Mouse (Mus musculus): ENCODE measurements around the gene Eral1. TPM values are rescaled to one million over a fixed set of nuclear protein-coding genes. Genes with fewer than 3 reads are reported as not detected.
"Not testable (repeated sequence)": the region's sequence is repeated elsewhere in the genome, so short reads cannot be mapped to it uniquely, and the experiment has no call there.

The Eral1 gene
- total and polyA plus RNA-seq, 2 experiments from 2014 or later: 26.7 to 30.3 TPM

DNA sequence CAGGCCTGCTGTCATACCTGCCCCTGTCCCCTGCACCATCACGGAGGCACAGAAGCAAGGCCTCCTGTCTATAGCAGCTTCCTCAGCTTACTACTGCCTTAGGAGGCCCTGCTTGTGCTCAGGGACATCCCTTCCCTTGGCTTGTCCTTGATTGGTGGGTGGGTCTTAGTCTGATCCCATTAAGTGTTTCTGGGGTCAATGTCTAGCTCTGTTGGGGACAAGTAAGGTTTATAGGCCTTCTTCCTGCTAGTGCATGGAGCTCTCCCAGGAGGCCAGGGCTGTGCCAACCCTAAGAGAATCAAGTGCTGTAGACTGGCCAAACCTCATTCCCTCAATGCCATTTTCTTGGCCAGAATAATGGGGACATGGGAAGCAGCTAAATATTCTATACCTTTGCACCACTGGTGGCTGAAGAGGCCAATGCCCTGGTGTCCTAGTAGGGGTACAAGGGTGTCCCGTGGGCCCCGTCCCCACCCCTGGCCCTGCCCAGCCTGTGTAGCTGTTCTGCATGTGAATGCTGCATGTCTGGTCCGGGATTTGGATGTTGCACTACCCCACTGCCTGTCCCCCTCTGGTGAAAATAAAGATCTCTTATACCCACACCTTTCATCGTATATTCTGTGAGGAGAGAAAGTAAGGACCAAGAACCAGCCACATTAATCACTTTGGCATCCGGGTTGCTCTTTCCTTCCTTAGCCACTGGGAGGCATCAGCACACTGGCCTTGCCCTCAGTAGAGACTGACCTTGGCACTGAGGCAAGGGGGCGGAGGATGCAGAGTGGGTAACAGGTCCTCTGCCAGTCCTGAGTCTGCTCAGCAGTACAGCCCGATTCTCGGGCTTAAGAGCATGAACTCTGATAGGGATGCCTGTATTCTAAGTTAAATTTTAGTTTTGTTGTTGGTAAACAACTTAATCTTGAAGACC lies 20.1 kb downstream of the Eral1 start:
- Histone ChIP-seq H3K4me1 (ENCODE audit: insufficient read depth) (no peaks in the 10 kb centered on the region), H3K4me3 (ENCODE audit: low read depth, low read length) (no peak overlapping the region), H3K9ac (no peak overlapping the region), H3K27me3 (ENCODE audit: insufficient read depth, low read length) (no peaks in the 10 kb centered on the region), H3K9me3 (ENCODE audit: low read length) (no peaks in the 10 kb centered on the region), H3K36me3 (ENCODE audit: insufficient read depth) (peaks cover 50% of the 10 kb centered on the region), H3K4me2 (ENCODE audit: low read depth) (no peak overlapping the region), H3K27ac (ENCODE audit: low read depth, low read length) (no peak overlapping the region)
- ATAC-seq: peak; percentile 88
- TF ChIP-seq CTCF (IDR thresholded peaks at IDR 0.05; ENCODE audit: low read depth): peak; percentile 86
- WGBS: 46% methylated on average over 9 of the region's 9 CpGs
- DNase-seq: peak; percentile 72

DNA sequence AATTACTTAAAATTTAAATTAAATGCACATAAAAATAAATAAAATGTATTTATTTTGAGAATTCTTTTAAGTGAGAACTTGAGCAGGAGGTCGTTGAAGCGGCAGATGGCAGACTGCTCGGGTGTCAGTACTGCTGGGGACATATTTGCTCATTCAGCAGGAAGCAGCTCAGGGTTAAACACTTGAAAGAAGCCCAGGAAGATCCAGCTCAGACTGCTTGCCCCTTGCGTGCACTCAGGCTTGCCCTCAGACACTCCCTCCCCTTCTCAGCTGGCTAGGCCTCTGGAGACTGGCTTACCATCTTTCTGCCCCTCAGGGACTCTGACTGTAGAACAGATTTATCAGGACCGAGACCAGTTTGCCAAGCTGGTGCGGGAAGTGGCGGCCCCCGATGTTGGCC lies 23.2 kb downstream of the Eral1 start:
- Histone ChIP-seq H3K4me2 (ENCODE audit: low read depth) (no peak overlapping the region), H3K9me3 (ENCODE audit: low read length) (no peaks in the 10 kb centered on the region), H3K27ac (ENCODE audit: low read depth, low read length) (no peak overlapping the region), H3K4me1 (ENCODE audit: insufficient read depth) (no peaks in the 10 kb centered on the region), H3K27me3 (ENCODE audit: insufficient read depth, low read length) (no peaks in the 10 kb centered on the region), H3K9ac (no peak overlapping the region), H3K4me3 (ENCODE audit: low read depth, low read length) (no peak overlapping the region), H3K36me3 (ENCODE audit: insufficient read depth) (peaks cover 72% of the 10 kb centered on the region)
- TF ChIP-seq CTCF (IDR thresholded peaks at IDR 0.05; ENCODE audit: low read depth): no peak
- DNase-seq: no peak
- no peak for ATAC-seq
- WGBS: 84% methylated on average over 8 of the region's 8 CpGs

DNA sequence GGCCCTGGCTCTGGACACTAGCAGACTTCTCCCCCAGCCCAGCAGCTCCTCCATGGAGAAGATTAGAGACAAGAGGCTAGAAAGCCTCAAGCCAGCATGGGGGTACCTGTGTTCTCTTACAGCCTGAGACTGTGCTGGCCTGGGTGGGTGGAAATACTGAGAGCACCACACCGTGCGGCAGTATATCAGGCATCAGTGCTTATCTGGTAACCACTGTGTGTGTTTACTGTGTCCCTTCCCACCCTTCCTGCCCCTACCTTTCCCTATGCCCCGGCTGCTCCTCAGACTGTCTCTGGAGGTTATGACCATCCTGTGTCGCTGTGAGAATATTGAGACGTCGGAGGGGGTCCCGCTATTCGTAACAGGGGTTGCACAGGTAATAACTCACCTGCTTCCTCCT lies 27.1 kb downstream of the Eral1 start:
- ATAC-seq (no peak), DNase-seq (no peak)
- Histone ChIP-seq H3K9ac (no peak overlapping the region), H3K4me1 (ENCODE audit: insufficient read depth) (no peaks in the 10 kb centered on the region), H3K9me3 (ENCODE audit: low read length) (no peaks in the 10 kb centered on the region), H3K36me3 (ENCODE audit: insufficient read depth) (peaks cover 67% of the 10 kb centered on the region), H3K4me3 (ENCODE audit: low read depth, low read length) (no peak overlapping the region), H3K27ac (ENCODE audit: low read depth, low read length) (no peak overlapping the region), H3K4me2 (ENCODE audit: low read depth) (no peak overlapping the region), H3K27me3 (ENCODE audit: insufficient read depth, low read length) (no peaks in the 10 kb centered on the region)
- TF ChIP-seq CTCF (IDR thresholded peaks at IDR 0.05; ENCODE audit: low read depth): no peak
- WGBS: 97% methylated on average over 8 of the region's 8 CpGs

DNA sequence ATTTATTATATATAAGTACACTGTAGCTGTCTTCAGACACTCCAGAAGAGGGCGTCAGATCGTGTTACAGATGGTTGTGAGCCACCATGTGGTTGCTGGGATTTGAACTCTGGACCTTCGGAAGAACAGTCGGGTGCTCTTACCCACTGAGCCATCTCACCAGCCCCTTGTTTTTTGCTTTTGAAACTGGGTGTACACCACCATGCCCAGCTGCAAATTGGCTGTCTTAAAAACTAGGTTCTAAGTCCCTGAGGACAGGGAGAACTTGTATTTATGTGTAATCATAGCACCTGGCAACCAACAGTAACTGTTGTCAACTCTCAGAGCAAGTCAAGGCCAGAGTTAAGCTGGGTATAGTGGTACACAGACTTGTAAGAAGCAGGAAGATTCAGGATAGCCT lies 31.5 kb downstream of the Eral1 start:
- not testable (repeated sequence) for H3K9me3 ChIP-seq (ENCODE audit: low read length); H3K9ac ChIP-seq; H3K4me1 ChIP-seq (ENCODE audit: insufficient read depth); H3K4me2 ChIP-seq (ENCODE audit: low read depth); H3K27ac ChIP-seq (ENCODE audit: low read depth, low read length); DNase-seq; H3K27me3 ChIP-seq (ENCODE audit: insufficient read depth, low read length); H3K4me3 ChIP-seq (ENCODE audit: low read depth, low read length); ATAC-seq
- H3K36me3 ChIP-seq (ENCODE audit: insufficient read depth): peaks cover 25% of the 10 kb centered on the region
- WGBS: 85% methylated on average over 4 of the region's 4 CpGs

DNA sequence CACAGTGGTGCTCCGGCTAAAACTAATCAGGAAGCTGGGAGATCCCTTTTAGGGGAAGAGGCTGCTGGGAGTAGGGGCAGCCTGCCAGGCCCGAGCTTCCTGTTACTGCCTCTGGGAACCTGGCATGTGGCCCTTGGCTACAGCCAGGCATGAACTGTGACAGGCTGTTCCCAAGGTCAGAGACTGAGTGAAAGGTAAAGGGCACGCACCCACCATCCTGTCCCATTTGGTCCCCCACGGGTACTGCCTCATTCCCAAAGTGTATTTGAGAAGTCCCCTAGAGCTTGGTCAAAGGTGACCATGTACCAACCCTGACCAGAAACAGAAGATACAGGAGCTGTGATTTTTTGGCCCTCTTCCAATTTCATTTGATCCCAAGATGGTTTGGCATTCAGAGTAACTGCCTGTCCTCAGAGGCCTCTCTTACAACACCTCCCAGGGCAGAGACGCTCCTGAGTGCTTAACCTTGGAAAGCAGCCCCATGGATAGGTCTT lies 35.4 kb downstream of the Eral1 start:
- Histone ChIP-seq H3K9me3 (ENCODE audit: low read length) (no peaks in the 10 kb centered on the region), H3K9ac (no peak overlapping the region), H3K4me2 (ENCODE audit: low read depth) (no peak overlapping the region), H3K4me3 (ENCODE audit: low read depth, low read length) (no peak overlapping the region), H3K36me3 (ENCODE audit: insufficient read depth) (peaks cover 2% of the 10 kb centered on the region; the same call in 1 of the 2 replicates), H3K4me1 (ENCODE audit: insufficient read depth) (no peaks in the 10 kb centered on the region), H3K27me3 (ENCODE audit: insufficient read depth, low read length) (no peaks in the 10 kb centered on the region), H3K27ac (ENCODE audit: low read depth, low read length) (no peak overlapping the region)
- no peak for TF ChIP-seq CTCF (IDR thresholded peaks at IDR 0.05; ENCODE audit: low read depth)
- ATAC-seq: no peak
- peak; percentile 30 for DNase-seq
- WGBS: 75% methylated on average over 5 of the region's 5 CpGs

DNA sequence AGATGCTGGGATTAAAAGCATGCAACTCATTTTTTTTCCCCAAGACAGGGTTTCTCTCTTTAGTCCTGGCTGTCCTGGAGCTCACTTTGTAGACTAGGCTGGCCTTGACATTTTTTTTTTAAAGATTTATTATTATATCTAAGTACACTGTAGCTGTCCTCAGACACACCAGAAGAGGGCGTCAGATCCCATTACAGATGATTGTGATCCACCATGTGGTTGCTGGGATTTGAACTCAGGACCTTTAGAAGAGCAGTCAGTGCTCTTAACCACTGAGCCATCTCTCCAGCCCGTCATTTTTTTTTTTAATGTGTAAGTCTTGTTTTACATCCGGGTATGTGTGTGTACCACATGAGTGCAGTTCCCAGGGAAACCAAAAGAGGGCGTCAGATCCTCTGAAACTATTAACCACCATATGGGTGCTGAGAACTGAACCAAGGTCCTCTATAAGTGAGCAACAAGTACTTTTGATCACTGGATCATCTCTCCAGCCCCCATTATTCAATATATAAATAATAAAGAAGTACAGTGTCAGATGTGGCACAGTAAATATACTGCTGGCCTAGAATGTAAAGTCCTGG lies 37.8 kb downstream of the Eral1 start:
- not testable (repeated sequence) for H3K4me1 ChIP-seq (ENCODE audit: insufficient read depth); H3K36me3 ChIP-seq (ENCODE audit: insufficient read depth); ATAC-seq; DNase-seq; H3K27ac ChIP-seq (ENCODE audit: low read depth, low read length); H3K27me3 ChIP-seq (ENCODE audit: insufficient read depth, low read length); H3K9me3 ChIP-seq (ENCODE audit: low read length); H3K9ac ChIP-seq; H3K4me3 ChIP-seq (ENCODE audit: low read depth, low read length); H3K4me2 ChIP-seq (ENCODE audit: low read depth)
- WGBS: 95% methylated on average over 4 of the region's 4 CpGs
- 0 out of 2 replicates have a peak, but pooled peaks have one; percentile 9 for TF ChIP-seq CTCF (IDR thresholded peaks at IDR 0.05; ENCODE audit: low read depth)

DNA sequence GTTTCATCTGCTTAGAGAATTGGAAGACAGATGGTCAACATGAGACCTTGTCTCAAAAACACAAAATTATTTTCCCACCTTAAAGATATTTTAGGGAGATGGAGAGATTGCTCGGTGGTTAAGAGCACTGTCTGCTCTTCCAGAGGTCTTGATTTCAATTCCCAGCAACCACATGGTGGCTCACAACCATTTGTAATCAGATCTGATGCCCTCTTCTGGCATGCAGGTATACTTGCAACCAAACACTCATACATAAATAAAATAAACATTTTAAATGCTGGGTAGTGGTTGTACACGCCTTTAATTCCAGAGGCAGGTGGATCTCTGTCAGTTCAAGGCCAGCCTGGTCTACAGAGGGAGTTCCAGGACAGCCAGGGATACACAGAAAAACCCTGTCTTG lies 39.3 kb downstream of the Eral1 start:
- H3K9ac ChIP-seq: no peak overlapping the region
- H3K9me3 ChIP-seq (ENCODE audit: low read length): no peaks in the 10 kb centered on the region
- H3K27ac ChIP-seq (ENCODE audit: low read depth, low read length): no peak overlapping the region
- H3K4me2 ChIP-seq (ENCODE audit: low read depth): no peak overlapping the region
- H3K36me3 ChIP-seq (ENCODE audit: insufficient read depth): peaks cover 4% of the 10 kb centered on the region; the same call in 1 of the 2 replicates
- no peak for ATAC-seq
- H3K27me3 ChIP-seq (ENCODE audit: insufficient read depth, low read length): no peaks in the 10 kb centered on the region
- no peak overlapping the region for H3K4me3 ChIP-seq (ENCODE audit: low read depth, low read length)
- H3K4me1 ChIP-seq (ENCODE audit: insufficient read depth): peaks cover 8% of the 10 kb centered on the region; the same call in 1 of the 2 replicates
- WGBS: 64% methylated on average over 2 of the region's 2 CpGs
- DNase-seq: no peak
- peak; percentile 56 for TF ChIP-seq CTCF (IDR thresholded peaks at IDR 0.05; ENCODE audit: low read depth)

Data from forebrain, postnatal 0 days (tissue).